Mouse (Mus musculus) liver, embryonic 14 days (tissue): ENCODE data around the gene Ubc. TPM values are rescaled to one million over a fixed set of nuclear protein-coding genes. Genes with fewer than 3 reads are reported as not detected.

ENCODE experiments used
- polyA plus RNA-seq: library from polyadenylated mRNA; depleted of rRNA; stranded (reverse); fragments of >200 nt; gene quantifications from 2 replicates; pipeline ENCODE4 v1.2.3, GENCODE M21; 2012; rRNA removed

Gene Ubc
- polyA plus RNA-seq: 213 and 219 TPM in 2 replicates

DNA sequence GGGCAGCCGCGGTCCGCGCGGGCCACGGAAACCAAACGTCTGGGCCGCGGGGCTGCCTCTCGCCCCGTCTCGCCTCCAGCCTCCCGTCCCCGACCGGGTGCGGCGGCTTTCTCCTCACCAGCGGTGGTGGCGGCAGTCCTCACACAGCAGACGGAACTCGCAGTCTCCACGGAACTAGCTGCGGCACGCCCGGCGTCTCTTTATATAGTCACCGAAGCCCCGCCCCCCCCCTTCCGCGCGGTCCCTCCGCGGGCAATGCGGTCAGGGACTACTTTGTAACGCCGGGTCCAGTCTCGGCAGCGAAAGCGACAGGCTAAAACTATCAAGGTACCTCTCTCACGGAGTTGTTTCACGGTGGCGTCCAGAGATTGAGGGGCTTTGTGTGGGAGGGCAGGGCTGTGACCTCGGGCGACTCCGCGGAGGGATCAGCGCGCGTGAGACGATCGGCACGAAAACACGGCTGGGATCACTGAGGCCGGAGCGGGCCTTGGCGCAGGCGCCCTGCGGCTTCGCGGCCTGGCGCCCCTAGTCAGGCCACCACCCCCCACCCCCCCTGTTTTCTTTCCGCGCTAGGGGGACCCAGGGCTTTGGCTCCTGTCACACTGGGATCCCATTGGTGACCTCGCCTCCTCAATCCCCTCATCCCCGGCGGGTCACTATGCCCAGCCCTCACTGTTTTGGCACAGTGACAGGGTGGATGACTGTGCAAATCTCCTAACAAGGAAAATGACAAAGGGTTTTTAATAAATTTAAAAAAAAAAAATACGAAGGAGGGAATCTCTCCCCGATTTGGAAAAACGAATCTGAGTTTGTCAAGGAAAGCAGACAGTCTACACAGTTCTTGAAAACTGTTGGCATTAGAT, at the start of gene Ubc:
Gene Ubc, minus strand, starts transcription at position 624 of the 863 bp plus-strand sequence.

DNA sequence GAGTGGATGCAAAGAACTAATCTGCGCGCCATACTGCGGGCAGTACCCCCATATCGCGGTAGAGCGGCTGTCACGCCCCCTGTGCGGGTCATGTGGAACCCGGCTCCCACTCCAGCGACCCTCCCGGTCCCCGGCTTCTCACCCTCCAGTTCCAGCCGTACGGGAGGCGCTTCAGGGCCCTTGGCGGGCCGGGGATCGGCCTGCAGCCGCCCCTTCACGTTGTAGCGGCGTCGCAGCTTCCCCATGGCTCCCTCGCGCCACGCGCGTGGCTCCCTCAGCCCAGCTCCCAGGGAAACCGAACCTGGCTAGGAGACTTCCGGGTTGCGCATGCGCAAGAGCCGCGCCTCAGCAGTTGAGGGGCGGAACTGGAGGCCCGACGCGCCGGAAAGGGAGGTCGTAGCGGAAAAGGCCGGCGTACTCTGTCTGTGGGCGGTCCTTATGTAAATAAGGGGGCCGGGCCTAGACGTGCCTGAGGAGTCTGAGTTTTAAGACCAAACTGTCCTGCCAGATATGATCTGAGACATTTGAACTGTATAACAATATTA, 43.9 kb upstream of the Ubc start, which contains the start of gene Dhx37:
Gene Dhx37, minus strand, starts transcription at position 329 of the 545 bp plus-strand sequence.

DNA sequence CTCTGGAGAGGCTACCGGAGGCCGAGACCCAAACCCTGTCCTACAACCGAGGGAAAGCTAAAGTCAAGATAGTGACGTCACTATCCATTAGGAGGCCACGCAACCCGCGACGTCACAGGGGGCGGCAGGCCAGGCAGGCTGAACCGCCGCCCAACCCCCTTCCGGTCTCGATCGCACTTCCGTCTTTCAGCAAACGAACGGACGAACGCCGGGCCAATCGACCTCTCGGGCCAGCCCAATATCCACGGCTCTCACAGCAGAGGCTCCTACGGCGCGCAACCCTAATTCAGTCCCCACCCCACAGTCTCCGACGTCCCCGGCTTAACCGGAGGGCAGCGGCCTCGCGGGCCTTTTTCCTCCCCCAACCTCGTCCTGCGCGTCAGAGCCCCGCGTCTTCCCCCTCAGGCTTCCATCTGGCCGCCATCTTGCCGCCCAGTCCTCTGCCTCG, 847 bp downstream of the Ubc start, which contains the start of gene Gm10382:
Gene Gm10382, plus strand, starts transcription at position 192 of the 448 bp plus-strand sequence.

DNA sequence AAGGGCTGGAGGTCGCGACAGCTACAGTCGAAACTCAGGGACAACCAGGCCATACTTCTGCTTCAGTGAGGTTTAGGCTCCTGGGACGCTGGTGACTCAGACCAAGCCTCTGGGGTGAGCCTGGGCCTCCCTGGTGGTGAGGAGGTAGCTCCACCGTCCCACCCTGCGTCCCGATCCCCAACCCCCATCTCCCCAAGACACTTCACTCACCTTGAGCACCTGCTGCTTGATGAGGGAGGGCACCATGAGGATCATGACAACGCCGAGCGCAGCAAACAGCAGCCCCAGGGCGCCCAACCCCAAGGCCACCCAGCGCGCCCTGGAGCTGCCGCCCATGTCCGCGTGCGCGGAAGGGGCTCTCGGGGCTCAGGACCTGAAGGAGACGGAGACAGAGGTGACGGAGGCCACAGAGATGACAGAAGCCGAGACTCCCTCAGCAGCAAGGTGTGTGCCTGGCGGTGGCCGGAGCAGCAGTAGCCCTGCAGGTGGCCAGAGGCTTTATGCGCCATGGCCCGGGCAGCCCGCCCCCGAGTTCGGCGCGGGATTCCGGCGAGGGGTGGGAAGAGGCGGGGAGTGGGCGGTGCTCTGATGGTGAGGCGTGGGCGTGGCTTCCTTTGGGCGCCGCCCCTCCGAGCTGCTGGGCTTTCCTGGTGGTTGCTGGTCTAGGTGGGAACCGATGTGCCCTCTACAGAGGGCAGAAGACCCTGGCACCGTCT, 49.3 kb downstream of the Ubc start, which contains the start of gene Scarb1:
Gene Scarb1, minus strand, starts transcription at position 548 of the 716 bp plus-strand sequence.

Other genes with a start within 250 kb of the Ubc start
- 3.6 and 4.5 TPM in 2 replicates for gene Ncor2, start 211.0 kb downstream of the Ubc start, polyA plus RNA-seq
- gene Scarb1, start 49.1 kb downstream of the Ubc start, polyA plus RNA-seq: 44.0 and 50.6 TPM in 2 replicates
- gene Gm10382, start 880 bp downstream of the Ubc start, polyA plus RNA-seq: 0.05 and 0.06 TPM in 2 replicates
- gene Dhx37, start 43.9 kb upstream of the Ubc start, polyA plus RNA-seq: 6.8 and 8.3 TPM in 2 replicates
- 3.9 and 5.1 TPM in 2 replicates for gene Bri3bp, start 51.4 kb upstream of the Ubc start, polyA plus RNA-seq
- 10.6 and 10.7 TPM in 2 replicates for gene Aacs, start 85.6 kb upstream of the Ubc start, polyA plus RNA-seq
- under 0.01 and 0.01 TPM in 2 replicates for gene Tmem132b, start 141.6 kb upstream of the Ubc start, polyA plus RNA-seq